Mouse (Mus musculus): Measurements from ENCODE around the gene Dusp13. TPM values are rescaled to one million over a fixed set of nuclear protein-coding genes. Genes with fewer than 3 reads are reported as not detected.

The Dusp13 gene
- polyA plus RNA-seq (2014; fragmentation: Nextera tagmentation; extraction: Ambion mirVana) = 0.51 TPM in 1 of 2 replicates, not detected in the other

- Histone ChIP-seq H3K36me3 (replicated peaks; ENCODE audit: control insufficient read depth, insufficient read depth) (no peaks in the 10 kb centered on the region), H3K4me3 (replicated peaks; ENCODE audit: low read length) (peak within 1 kb of the TSS; percentile 80), H3K4me1 (replicated peaks; ENCODE audit: control insufficient read depth, insufficient read depth, low read length) (peaks cover 19% of the 10 kb centered on the region), H3K9me3 (ENCODE audit: control insufficient read depth, low read length) (no peaks in the 10 kb centered on the region), H3K4me2 (replicated peaks) (peak within 1 kb of the TSS; percentile 66), H3K27me3 (ENCODE audit: control insufficient read depth, insufficient read depth, low read length) (no peaks in the 10 kb centered on the region), H3K27ac (peak within 1 kb of the TSS; percentile 86), H3K9ac (peak within 1 kb of the TSS; percentile 85)
- peak; percentile 70 for DNase-seq (ENCODE audit: low spot score)
- ATAC-seq (ENCODE audit: low FRiP score) = peak; percentile 59
- under 1% methylated on average over 26 of the region's 26 CpGs for WGBS
Observed at GRCm38 (mm10) chr14:21750881-21751542, at the start of gene Dusp13. TSS of gene Dusp13 (minus strand) at chr14:21751181.

DNA sequence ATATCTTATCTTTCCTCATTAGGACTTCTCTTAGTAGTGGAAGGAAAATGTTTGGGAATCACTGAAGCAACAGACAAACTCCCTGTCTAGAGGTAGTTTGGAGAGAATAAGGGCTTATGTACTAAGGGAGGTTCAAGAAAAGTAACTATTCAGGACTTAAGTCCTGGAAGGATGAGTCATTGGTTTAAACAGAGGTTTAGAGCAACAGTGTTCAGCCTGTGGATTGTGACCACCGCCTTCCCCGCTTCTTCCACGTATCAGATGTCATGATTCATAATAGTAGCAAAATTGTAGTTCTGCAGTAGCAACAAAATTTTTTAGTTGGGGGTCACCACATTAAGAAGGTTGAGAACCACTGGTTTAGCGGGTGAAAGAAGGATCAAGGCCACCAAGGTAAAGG, 49.7 kb upstream of the Dusp13 start:
- H3K27ac ChIP-seq = no peak overlapping the region
- WGBS = 98% methylated on average over 4 of the region's 4 CpGs
- H3K9me3 ChIP-seq (ENCODE audit: control insufficient read depth, low read length) = no peaks in the 10 kb centered on the region
- DNase-seq (ENCODE audit: low spot score) = no peak
- H3K36me3 ChIP-seq (replicated peaks; ENCODE audit: control insufficient read depth, insufficient read depth) = peaks cover 8% of the 10 kb centered on the region; the same call in 1 of the 2 replicates
- no peak overlapping the region for H3K4me3 ChIP-seq (replicated peaks; ENCODE audit: low read length)
- ATAC-seq (ENCODE audit: low FRiP score) = no peak
- H3K4me2 ChIP-seq (replicated peaks) = no peak overlapping the region
- H3K4me1 ChIP-seq (replicated peaks; ENCODE audit: control insufficient read depth, insufficient read depth, low read length) = no peaks in the 10 kb centered on the region
- no peaks in the 10 kb centered on the region for H3K27me3 ChIP-seq (ENCODE audit: control insufficient read depth, insufficient read depth, low read length)
- no peak overlapping the region for H3K9ac ChIP-seq

GRCm38 (mm10) chr14:21792250-21792649, 41.3 kb upstream of the Dusp13 start:
- 97% methylated on average over 6 of the region's 6 CpGs for WGBS
- Histone ChIP-seq H3K4me2 (replicated peaks) (no peak overlapping the region), H3K27ac (no peak overlapping the region), H3K4me3 (replicated peaks; ENCODE audit: low read length) (no peak overlapping the region), H3K9me3 (ENCODE audit: control insufficient read depth, low read length) (no peaks in the 10 kb centered on the region), H3K36me3 (replicated peaks; ENCODE audit: control insufficient read depth, insufficient read depth) (peaks cover 41% of the 10 kb centered on the region), H3K27me3 (ENCODE audit: control insufficient read depth, insufficient read depth, low read length) (no peaks in the 10 kb centered on the region), H3K9ac (no peak overlapping the region), H3K4me1 (replicated peaks; ENCODE audit: control insufficient read depth, insufficient read depth, low read length) (no peaks in the 10 kb centered on the region)
- DNase-seq (ENCODE audit: low spot score) = no peak
- no peak for ATAC-seq (ENCODE audit: low FRiP score)

DNA sequence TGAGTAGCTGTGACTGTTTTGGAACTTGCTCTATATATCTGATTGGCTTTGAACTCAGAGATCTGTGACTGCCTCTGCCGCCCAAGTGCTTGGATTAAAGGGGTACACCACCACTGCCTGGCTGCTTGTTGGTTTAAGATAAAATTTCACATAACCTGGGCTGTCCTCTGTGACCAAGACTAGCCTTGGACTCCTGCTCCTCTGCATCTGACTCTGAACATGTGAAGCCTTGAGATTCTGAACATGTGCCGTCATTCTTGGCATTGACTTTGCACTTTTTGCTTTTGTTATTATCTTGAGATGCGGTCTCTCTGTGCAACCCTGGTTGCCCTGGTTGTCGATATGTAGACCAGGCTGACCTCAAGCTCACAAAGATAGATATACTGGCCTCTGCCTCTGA, 40.7 kb upstream of the Dusp13 start:
- no peak overlapping the region for H3K4me2 ChIP-seq (replicated peaks)
- H3K27ac ChIP-seq = no peak overlapping the region
- H3K9ac ChIP-seq = no peak overlapping the region
- ATAC-seq (ENCODE audit: low FRiP score) (no peak), DNase-seq (ENCODE audit: low spot score) (no peak)
- H3K9me3 ChIP-seq (ENCODE audit: control insufficient read depth, low read length) = no peaks in the 10 kb centered on the region
- WGBS = 96% methylated on average over 4 of the region's 4 CpGs
- no peaks in the 10 kb centered on the region for H3K4me1 ChIP-seq (replicated peaks; ENCODE audit: control insufficient read depth, insufficient read depth, low read length)
- peaks cover 41% of the 10 kb centered on the region for H3K36me3 ChIP-seq (replicated peaks; ENCODE audit: control insufficient read depth, insufficient read depth)
- H3K27me3 ChIP-seq (ENCODE audit: control insufficient read depth, insufficient read depth, low read length) = no peaks in the 10 kb centered on the region
- H3K4me3 ChIP-seq (replicated peaks; ENCODE audit: low read length) = no peak overlapping the region

DNA sequence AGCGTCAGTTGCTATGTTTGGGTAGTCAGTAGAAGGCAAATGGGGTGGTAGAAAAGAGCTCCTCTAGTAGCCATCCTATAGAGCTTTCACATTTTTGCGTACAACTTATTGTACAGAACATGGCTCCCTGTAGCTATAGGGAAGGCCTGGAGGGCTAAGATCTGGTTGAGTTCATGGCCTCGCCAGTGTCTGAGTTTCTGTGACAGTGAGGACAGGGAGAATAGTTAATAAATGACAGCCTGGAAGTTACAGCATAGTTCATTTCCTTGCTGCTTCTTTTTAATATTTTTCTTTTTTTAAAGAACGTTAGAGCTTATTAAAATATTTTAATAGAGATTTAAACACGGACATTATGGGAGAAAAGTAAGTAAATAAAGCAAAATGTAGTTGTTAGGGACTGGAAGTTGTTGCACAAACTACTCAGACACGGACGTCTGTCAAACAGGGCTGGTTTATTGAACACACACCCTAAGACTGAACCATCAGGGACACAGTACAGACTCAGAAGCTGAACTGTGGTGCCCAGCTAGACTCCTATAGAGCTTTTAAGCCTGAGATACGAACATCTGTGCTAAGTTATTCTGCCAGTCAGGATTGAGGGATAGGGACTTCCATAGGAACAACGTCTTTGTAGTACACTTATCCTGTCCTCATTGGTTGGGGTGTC, 39.7 kb upstream of the Dusp13 start:
- DNase-seq (ENCODE audit: low spot score) (no peak), ATAC-seq (ENCODE audit: low FRiP score) (no peak)
- no peak overlapping the region for H3K4me2 ChIP-seq (replicated peaks)
- no peak overlapping the region for H3K9ac ChIP-seq
- no peak overlapping the region for H3K4me3 ChIP-seq (replicated peaks; ENCODE audit: low read length)
- H3K27ac ChIP-seq = no peak overlapping the region
- H3K4me1 ChIP-seq (replicated peaks; ENCODE audit: control insufficient read depth, insufficient read depth, low read length) = no peaks in the 10 kb centered on the region
- H3K27me3 ChIP-seq (ENCODE audit: control insufficient read depth, insufficient read depth, low read length) = no peaks in the 10 kb centered on the region
- no peaks in the 10 kb centered on the region for H3K9me3 ChIP-seq (ENCODE audit: control insufficient read depth, low read length)
- H3K36me3 ChIP-seq (replicated peaks; ENCODE audit: control insufficient read depth, insufficient read depth) = peaks cover 46% of the 10 kb centered on the region
- 94% methylated on average over 9 of the region's 9 CpGs for WGBS

GRCm38 (mm10) chr14:21788121-21788520, 37.1 kb upstream of the Dusp13 start:
- DNase-seq (ENCODE audit: low spot score) (no peak), ATAC-seq (ENCODE audit: low FRiP score) (no peak)
- H3K4me3 ChIP-seq (replicated peaks; ENCODE audit: low read length) = no peak overlapping the region
- no peaks in the 10 kb centered on the region for H3K27me3 ChIP-seq (ENCODE audit: control insufficient read depth, insufficient read depth, low read length)
- 93% methylated on average over 5 of the region's 5 CpGs for WGBS
- no peak overlapping the region for H3K27ac ChIP-seq
- H3K9ac ChIP-seq = no peak overlapping the region
- H3K9me3 ChIP-seq (ENCODE audit: control insufficient read depth, low read length) = no peaks in the 10 kb centered on the region
- no peaks in the 10 kb centered on the region for H3K4me1 ChIP-seq (replicated peaks; ENCODE audit: control insufficient read depth, insufficient read depth, low read length)
- H3K36me3 ChIP-seq (replicated peaks; ENCODE audit: control insufficient read depth, insufficient read depth) = peaks cover 60% of the 10 kb centered on the region
- H3K4me2 ChIP-seq (replicated peaks) = no peak overlapping the region

GRCm38 (mm10) chr14:21787374-21787773, 36.4 kb upstream of the Dusp13 start:
- Histone ChIP-seq H3K4me3 (replicated peaks; ENCODE audit: low read length) (no peak overlapping the region), H3K27ac (no peak overlapping the region), H3K27me3 (ENCODE audit: control insufficient read depth, insufficient read depth, low read length) (no peaks in the 10 kb centered on the region), H3K4me2 (replicated peaks) (no peak overlapping the region), H3K9me3 (ENCODE audit: control insufficient read depth, low read length) (no peaks in the 10 kb centered on the region), H3K36me3 (replicated peaks; ENCODE audit: control insufficient read depth, insufficient read depth) (peaks cover 53% of the 10 kb centered on the region), H3K4me1 (replicated peaks; ENCODE audit: control insufficient read depth, insufficient read depth, low read length) (no peaks in the 10 kb centered on the region), H3K9ac (no peak overlapping the region)
- DNase-seq (ENCODE audit: low spot score) = no peak
- 80% methylated on average over 3 of the region's 3 CpGs for WGBS
- no peak for ATAC-seq (ENCODE audit: low FRiP score)

GRCm38 (mm10) chr14:21786500-21786899, 35.5 kb upstream of the Dusp13 start:
- no peak overlapping the region for H3K27ac ChIP-seq
- DNase-seq (ENCODE audit: low spot score) (no peak), ATAC-seq (ENCODE audit: low FRiP score) (no peak)
- no peak overlapping the region for H3K4me3 ChIP-seq (replicated peaks; ENCODE audit: low read length)
- no peak overlapping the region for H3K9ac ChIP-seq
- H3K36me3 ChIP-seq (replicated peaks; ENCODE audit: control insufficient read depth, insufficient read depth) = peaks cover 45% of the 10 kb centered on the region
- no peak overlapping the region for H3K4me2 ChIP-seq (replicated peaks)
- H3K27me3 ChIP-seq (ENCODE audit: control insufficient read depth, insufficient read depth, low read length) = no peaks in the 10 kb centered on the region
- no peaks in the 10 kb centered on the region for H3K9me3 ChIP-seq (ENCODE audit: control insufficient read depth, low read length)
- H3K4me1 ChIP-seq (replicated peaks; ENCODE audit: control insufficient read depth, insufficient read depth, low read length) = no peaks in the 10 kb centered on the region
- 81% methylated on average over 4 of the region's 4 CpGs for WGBS

- 91% methylated on average over 4 of the region's 4 CpGs for WGBS
- DNase-seq (ENCODE audit: low spot score) (no peak), ATAC-seq (ENCODE audit: low FRiP score) (no peak)
- Histone ChIP-seq H3K4me1 (replicated peaks; ENCODE audit: control insufficient read depth, insufficient read depth, low read length) (no peaks in the 10 kb centered on the region), H3K9ac (no peak overlapping the region), H3K27me3 (ENCODE audit: control insufficient read depth, insufficient read depth, low read length) (no peaks in the 10 kb centered on the region), H3K36me3 (replicated peaks; ENCODE audit: control insufficient read depth, insufficient read depth) (peaks cover 37% of the 10 kb centered on the region; the same call in 1 of the 2 replicates), H3K4me2 (replicated peaks) (no peak overlapping the region), H3K4me3 (replicated peaks; ENCODE audit: low read length) (no peak overlapping the region), H3K9me3 (ENCODE audit: control insufficient read depth, low read length) (no peaks in the 10 kb centered on the region), H3K27ac (no peak overlapping the region)
Observed at GRCm38 (mm10) chr14:21776201-21776600, 25.2 kb upstream of the Dusp13 start.
